Mouse (Mus musculus) kidney, adult 2 months (tissue): ENCODE measurements at regions not wholly inside any gene's neighbourhood (a gene's known extent, or its start where the extent isn't known, plus 50 kb on each side); places are given as distances from the start of the nearest gene placed in this dataset.

Experiments used
- DNase-seq: peaks from one replicate; pipeline ENCODE4 v3.0.0; 2021
- H3K27ac ChIP-seq: fragments of 200-500 bp; 2 replicates; pipeline ENCODE4 v1.5.1; 2012; ENCODE audit warnings: low read depth, low read length, control low read depth, inconsistent platforms; ENCODE audit not compliant: insufficient read depth
- H3K27me3 ChIP-seq: fragments of 200-500 bp; replicated peaks from 2 replicates; pipeline ENCODE4 v1.6.1; 2012; ENCODE audit warnings: mild to moderate bottlenecking, moderate library complexity, low read length, inconsistent platforms; ENCODE audit not compliant: control insufficient read depth, insufficient read depth
- H3K36me3 ChIP-seq: fragments of 200-500 bp; 2 replicates; pipeline ENCODE4 v1.6.1; 2012; ENCODE audit warnings: mild to moderate bottlenecking, moderate library complexity, low read length, inconsistent platforms; ENCODE audit not compliant: control insufficient read depth, insufficient read depth
- H3K4me1 ChIP-seq: fragments of 200-500 bp; 2 replicates; pipeline ENCODE4 v1.6.1; 2011; ENCODE audit warnings: low read length; ENCODE audit not compliant: control insufficient read depth, insufficient read depth
- H3K4me3 ChIP-seq: fragments of 200-500 bp; 2 replicates; pipeline ENCODE4 v1.5.1; 2011; ENCODE audit warnings: mild to moderate bottlenecking, low read depth, low read length, control low read depth; ENCODE audit not compliant: insufficient read depth
- CTCF ChIP-seq: fragments of 200-500 bp; conservative IDR thresholded peaks from 2 replicates; pipeline ENCODE4 v1.5.1; 2011; ENCODE audit warnings: low read depth, mild to moderate bottlenecking, control low read depth, low read length, moderate library complexity, mixed read lengths; ENCODE audit not compliant: insufficient read depth, insufficient read length
- POLR2A ChIP-seq: fragments of 200-500 bp; IDR thresholded peaks from one replicate; pipeline ENCODE4 v1.6.1; 2011; ENCODE audit warnings: low read depth, low read length, control low read depth
- WGBS: fragments of 180-500 bp; shearing (Covaris S2); methylation state at CpG from one replicate; pipeline ENCODE4 v1.1.7; 2018; 5-methylcytosine and 5-hydroxymethylcytosine counted together

DNA sequence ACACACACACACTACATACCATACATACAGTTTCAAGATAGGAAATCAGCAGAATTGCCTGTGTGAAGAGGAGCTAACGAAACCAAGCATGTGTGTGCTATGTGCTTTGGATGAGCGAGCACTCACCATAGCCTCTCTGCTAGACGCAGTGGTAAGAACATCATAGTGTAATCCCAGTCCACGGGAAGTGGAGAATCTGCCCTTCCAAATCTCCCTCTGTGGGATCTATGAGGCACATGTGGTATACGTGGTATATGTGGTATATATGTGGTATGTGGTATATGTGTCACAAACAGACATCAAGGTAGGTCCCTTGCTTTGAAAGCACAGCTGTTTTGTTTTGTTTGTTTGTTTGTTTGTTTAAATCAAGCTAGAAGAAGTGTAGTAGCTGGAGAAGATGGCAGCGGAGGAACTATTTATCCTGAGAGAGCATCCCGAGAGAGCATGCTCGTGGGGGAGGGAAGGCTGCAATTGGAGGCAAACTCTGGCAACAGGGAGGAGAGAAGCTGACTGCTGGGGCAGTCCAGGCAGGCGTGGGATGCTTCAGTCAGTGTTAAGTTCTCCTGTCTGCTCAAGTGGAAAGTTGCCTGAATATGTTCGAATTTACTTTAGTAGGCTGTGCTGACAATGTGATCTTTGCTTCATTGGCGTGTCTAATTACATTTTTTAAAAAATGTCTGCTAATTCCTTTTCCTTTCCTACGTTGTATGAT lies 112.2 kb upstream of the Pde3a start:
- no peak for DNase-seq
- no peaks in the 10 kb centered on the region for H3K36me3 ChIP-seq
- TF ChIP-seq POLR2A, result no peak
- TF ChIP-seq CTCF, result no peak
- WGBS, result 43% methylated on average over 12 of the region's 12 CpGs
- no peaks in the 10 kb centered on the region for H3K27me3 ChIP-seq
- H3K4me3 ChIP-seq, result no peak overlapping the region
- no peak overlapping the region for H3K27ac ChIP-seq
- no peaks in the 10 kb centered on the region for H3K4me1 ChIP-seq

DNA sequence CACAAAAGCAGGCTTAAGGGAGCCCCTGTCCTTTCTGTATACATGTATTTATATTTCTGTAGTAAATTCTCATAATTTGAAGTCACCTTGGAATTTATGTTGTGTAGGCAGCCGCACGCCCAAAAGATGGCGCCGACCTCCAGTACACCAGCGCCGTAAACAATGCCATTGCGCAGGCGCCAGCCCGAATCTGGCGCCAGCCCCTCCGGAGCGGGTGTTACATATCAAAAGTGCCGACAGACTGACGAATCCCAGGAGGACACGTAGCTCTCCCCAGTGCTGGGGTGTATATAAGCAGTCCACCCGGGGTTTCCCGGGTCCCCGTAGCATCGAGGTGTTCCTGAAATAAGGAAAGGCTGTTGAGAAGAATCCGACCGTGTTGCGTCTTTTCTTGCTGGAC lies 108.1 kb upstream of the Pde3a start:
- H3K4me1 ChIP-seq, result no peaks in the 10 kb centered on the region
- TF ChIP-seq POLR2A (no peak), CTCF (no peak)
- WGBS, result 94% methylated on average over 22 of the region's 22 CpGs
- no peaks in the 10 kb centered on the region for H3K27me3 ChIP-seq
- no peak for DNase-seq
- H3K4me3 ChIP-seq, result no peak overlapping the region
- H3K36me3 ChIP-seq, result no peaks in the 10 kb centered on the region
- H3K27ac ChIP-seq, result no peak overlapping the region

DNA sequence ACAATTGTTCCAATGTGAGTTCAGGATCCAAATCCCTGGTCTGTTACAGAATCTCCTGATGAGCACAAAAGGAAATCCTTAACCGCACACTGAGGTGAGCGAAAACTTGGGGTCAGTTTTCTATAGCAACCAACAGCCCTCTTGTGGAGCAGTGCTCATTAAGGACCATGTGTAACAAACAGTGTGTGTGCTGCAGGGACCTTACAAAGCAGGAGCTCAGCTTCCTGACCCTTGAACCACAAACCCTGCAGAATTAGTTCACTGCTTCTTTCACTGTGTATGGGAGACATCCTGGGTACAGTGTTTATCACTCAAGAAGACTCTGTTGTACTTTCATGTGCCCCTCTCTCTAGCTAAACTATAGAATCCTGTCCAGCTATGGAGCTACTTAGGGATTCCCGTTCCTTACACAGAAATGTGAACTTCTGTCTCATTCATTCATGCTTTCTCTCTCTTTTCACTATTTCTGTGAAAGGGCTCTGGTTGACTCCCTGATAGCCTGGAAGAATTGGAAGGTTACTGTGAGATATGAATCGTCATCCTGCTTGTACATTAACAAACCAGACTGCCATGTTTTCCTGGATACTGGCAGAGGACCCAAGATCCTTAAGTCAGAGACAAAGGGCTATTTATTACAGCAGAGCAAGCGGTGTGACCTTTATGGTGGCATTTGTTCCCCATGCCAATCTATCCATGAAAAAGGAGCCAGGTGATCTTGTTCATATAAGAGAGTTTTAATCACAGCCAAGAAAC lies 100.5 kb upstream of the Pde3a start:
- Histone ChIP-seq H3K36me3 (no peaks in the 10 kb centered on the region), H3K27me3 (no peaks in the 10 kb centered on the region), H3K27ac (no peak overlapping the region), H3K4me3 (no peak overlapping the region), H3K4me1 (no peaks in the 10 kb centered on the region)
- 85% methylated on average over 5 of the region's 5 CpGs for WGBS
- no peak for DNase-seq
- no peak for TF ChIP-seq CTCF
- no peak for TF ChIP-seq POLR2A

DNA sequence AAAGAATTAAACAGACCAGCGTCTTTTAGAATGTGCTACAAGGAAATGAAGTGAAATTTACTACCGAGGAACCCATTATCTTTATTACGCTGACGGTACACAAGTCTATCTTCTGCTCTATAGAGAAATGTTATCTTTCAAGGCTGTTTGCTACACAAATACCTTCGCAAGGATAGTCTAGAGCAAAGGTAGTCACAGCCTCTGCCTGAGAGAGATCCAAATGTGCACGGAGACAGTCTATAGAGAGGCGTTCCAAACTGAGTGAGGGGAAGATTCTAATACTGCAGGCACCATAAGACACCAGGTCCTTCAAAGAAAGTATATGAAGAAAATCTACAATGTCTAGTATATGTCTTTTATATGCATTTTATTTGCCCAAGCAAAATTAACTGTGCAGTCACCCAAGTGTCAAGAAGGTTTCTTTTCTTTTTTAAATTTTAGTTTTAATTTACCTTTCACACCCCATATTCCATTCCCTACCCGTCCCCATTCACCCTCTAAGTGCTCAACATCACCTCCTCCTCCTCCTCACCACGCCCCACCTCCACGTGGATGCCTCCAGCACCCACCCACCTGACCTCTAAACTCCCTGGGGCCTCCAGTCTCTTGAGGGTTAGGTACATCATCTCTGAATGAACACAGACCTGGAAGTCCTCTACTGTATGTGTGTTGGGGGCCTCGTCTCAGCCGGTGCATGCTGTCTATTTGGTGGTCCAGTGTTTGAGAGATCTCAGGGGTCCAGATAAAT lies 99.7 kb upstream of the Pde3a start:
- no peak for TF ChIP-seq POLR2A
- Histone ChIP-seq H3K27ac (no peak overlapping the region), H3K4me1 (no peaks in the 10 kb centered on the region), H3K4me3 (no peak overlapping the region), H3K36me3 (no peaks in the 10 kb centered on the region), H3K27me3 (no peaks in the 10 kb centered on the region)
- WGBS, result 81% methylated on average over 12 of the region's 12 CpGs
- DNase-seq, result no peak

DNA sequence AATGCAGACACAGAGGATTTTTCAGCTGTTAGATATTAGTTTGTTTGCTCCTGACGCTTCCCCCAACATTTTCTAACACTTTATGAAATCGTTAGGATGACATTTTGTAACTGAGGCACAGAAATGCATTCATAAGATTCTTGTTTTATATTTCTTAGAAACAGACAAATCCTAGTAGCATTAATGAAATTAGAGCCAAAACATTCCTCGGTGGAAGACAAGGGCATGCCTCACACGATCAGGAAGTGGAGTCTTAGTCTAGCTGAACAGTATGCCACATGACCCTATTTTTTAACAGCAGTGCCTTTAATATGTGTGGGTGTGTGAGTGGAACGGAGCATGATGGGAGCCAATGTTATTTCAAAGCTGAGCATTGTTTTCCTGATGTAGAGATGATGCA lies 89.7 kb upstream of the Pde3a start:
- H3K27ac ChIP-seq, result no peak overlapping the region
- H3K27me3 ChIP-seq, result no peaks in the 10 kb centered on the region
- H3K36me3 ChIP-seq, result no peaks in the 10 kb centered on the region
- no peaks in the 10 kb centered on the region for H3K4me1 ChIP-seq
- no peak overlapping the region for H3K4me3 ChIP-seq
- TF ChIP-seq POLR2A (no peak), CTCF (no peak)
- 46% methylated on average over 5 of the region's 5 CpGs for WGBS
- no peak for DNase-seq

DNA sequence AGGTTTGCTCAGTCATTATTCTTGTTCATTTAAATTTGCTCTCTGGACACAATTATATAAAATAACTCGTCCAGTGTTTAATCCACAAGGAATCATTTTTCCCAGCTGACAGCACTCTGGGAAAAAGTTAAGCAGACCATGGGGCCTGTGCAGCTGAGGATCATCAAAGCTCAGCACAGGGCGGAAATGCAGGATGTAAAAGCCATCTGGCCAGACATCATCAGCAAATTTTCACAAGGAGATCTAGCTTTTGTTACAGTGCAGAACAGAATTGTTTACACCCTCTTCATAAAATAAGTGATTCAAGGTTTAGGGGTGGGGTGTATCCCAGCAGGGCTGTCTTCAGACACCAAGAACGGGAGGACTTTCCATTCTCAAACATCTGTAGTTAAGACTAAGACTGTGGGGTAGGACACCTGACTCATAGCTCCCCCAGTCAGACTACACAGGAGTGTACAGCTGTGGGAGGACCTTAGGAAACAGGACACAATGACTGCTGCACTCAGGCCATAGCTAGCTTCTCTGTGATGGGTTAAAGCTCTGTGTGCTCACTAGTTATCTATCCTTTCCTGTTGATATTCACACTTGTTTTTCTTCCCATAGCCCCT lies 87.3 kb upstream of the Pde3a start:
- TF ChIP-seq CTCF (no peak), POLR2A (no peak)
- H3K36me3 ChIP-seq, result no peaks in the 10 kb centered on the region
- no peaks in the 10 kb centered on the region for H3K27me3 ChIP-seq
- no peak overlapping the region for H3K27ac ChIP-seq
- no peaks in the 10 kb centered on the region for H3K4me1 ChIP-seq
- DNase-seq, result peak; percentile 5
- no peak overlapping the region for H3K4me3 ChIP-seq
- 60% methylated on average over 3 of the region's 3 CpGs for WGBS

DNA sequence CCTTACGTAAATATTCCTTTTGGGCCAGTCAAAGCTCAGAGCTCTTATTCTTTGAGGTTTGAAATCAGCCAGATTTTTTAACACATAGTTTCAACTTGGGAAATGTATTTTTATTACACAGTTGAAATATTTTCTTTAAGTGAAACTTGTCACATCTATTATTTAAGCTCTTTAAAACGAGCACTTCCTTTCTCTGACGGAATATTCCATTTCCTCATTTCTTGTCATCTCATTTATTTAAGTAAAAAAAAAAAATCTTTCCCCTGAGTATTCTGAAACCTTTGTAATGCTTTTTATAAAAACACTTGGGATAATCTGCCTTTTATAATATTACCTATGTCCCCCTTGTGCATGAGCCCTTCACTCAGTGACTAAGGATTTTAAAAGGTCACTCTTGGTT lies 81.8 kb upstream of the Pde3a start:
- H3K27ac ChIP-seq, result no peak overlapping the region
- TF ChIP-seq CTCF, result no peak
- TF ChIP-seq POLR2A, result no peak
- H3K4me1 ChIP-seq, result no peaks in the 10 kb centered on the region
- H3K4me3 ChIP-seq, result no peak overlapping the region
- H3K27me3 ChIP-seq, result no peaks in the 10 kb centered on the region
- WGBS, result 54% methylated on average over 3 of the region's 3 CpGs
- H3K36me3 ChIP-seq, result no peaks in the 10 kb centered on the region
- no peak for DNase-seq
